Mouse (Mus musculus): ENCODE results near the gene Cd7. TPM values are rescaled to one million over a fixed set of nuclear protein-coding genes. Genes with fewer than 3 reads are reported as not detected.
"Not testable (repeated sequence)": the region's sequence is repeated elsewhere in the genome, so short reads cannot be mapped to it uniquely, and the experiment has no call there.

Cd7 gene
- polyA plus RNA-seq, 1 experiment from 2014 or later, result not detected

DNA sequence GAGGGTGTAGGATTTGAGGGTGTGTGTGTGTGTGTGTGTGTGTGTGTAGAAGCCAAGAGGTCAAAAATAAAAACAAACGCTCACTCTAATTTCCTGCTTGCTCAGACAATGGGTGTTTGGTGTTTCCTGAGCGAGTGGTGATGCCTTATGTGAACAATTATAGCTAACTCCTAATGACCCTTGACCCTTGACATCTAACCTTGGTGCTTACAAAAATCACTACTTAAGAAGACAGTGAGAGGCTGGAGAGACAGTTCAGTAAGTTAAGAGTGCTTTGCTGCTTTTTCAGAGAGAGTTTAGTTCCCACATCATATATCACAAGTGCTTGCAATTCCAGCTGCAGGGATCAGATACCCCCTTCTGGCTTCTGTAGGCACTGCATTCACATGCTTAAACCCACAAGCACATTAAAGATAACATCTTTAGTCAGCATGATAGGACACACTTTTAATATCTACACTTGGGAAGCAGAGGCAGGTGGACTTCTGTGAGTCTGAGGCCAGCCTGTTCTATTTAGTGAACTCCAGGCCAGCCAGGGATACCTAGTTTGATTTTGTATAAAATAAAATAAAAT lies 8.7 kb upstream of the Cd7 start:
- Histone ChIP-seq H3K4me3 (replicated peaks) (no peak overlapping the region), H3K9ac (replicated peaks) (no peak overlapping the region), H3K4me2 (no peak overlapping the region), H3K4me1 (replicated peaks) (no peaks in the 10 kb centered on the region), H3K9me3 (no peaks in the 10 kb centered on the region), H3K36me3 (no peaks in the 10 kb centered on the region), H3K27me3 (no peaks in the 10 kb centered on the region), H3K27ac (no peak overlapping the region)
- WGBS, result 18% methylated on average over 2 of the region's 2 CpGs
- no peak for ATAC-seq (ENCODE audit: insufficient number of reproducible peaks, insufficient read depth, low FRiP score, low TSS enrichment, low read depth)

DNA sequence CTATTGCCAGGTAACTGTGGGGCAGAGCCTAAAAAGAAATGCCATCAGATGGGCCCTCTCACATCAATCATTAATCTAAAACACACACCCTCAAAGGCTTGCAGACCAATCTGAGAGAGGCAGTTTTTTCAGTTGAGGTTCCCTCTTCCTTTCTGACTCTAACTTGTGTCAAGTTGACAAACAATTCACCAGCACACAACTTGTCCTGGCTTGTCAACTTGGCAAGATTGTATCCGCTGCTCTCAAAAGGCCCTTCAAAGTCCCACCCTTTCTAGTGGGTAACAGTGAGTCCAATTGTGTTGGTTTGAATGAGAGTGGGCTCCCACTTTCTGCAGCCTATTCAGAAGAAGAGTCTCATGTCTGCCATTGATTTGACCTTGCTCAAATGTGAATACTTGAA lies 6.1 kb upstream of the Cd7 start:
- Histone ChIP-seq H3K4me3 (replicated peaks) (no peak overlapping the region), H3K4me2 (no peak overlapping the region), H3K4me1 (replicated peaks) (no peaks in the 10 kb centered on the region), H3K27ac (no peak overlapping the region), H3K9me3 (no peaks in the 10 kb centered on the region), H3K27me3 (no peaks in the 10 kb centered on the region), H3K9ac (replicated peaks) (no peak overlapping the region), H3K36me3 (no peaks in the 10 kb centered on the region)
- 82% methylated on average over 1 of the region's 1 CpGs for WGBS
- no peak for ATAC-seq (ENCODE audit: insufficient number of reproducible peaks, insufficient read depth, low FRiP score, low TSS enrichment, low read depth)

DNA sequence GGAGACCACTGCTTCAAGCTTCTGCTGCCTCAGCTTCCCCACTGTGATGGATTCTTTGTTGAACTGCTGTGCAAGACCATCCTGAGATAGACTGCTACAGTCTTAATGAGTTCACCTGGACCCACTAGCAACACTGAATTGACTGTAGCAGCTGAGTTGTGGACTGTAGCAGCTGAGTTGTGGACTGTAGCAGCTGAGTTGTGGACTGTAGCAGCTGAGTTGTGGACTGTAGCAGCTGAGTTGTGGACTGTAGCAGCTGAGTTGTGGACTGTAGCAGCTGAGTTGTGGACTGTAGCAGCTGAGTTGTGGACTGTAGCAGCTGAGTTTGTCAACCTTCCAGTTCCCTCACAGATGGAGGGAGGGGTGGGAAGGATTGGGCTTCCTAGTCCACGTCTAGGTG lies 3.8 kb upstream of the Cd7 start:
- not testable (repeated sequence) for H3K4me2 ChIP-seq; H3K36me3 ChIP-seq; H3K27me3 ChIP-seq; H3K9ac ChIP-seq (replicated peaks); H3K4me3 ChIP-seq (replicated peaks); ATAC-seq (ENCODE audit: insufficient number of reproducible peaks, insufficient read depth, low FRiP score, low TSS enrichment, low read depth); H3K27ac ChIP-seq; H3K9me3 ChIP-seq; H3K4me1 ChIP-seq (replicated peaks)
- 37% methylated on average over 1 of the region's 1 CpGs for WGBS

DNA sequence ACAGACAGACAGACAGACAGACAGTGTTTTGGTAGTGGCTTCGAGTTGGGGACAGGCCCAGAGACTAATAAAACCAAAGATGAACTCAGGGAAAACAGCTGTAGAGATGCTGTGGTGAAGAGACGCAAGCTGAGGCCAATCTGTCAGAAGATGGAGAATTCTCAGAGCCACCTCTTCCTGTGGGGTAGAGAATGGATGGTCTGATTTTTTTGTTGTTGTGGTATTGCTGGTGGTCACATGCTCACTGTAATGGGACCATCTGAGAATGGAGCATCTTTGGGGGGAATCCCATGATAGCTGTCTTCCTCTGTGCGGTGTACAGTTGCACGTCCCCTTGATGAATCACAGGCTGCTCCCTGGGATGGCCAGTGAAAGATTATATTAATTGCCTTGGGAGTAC lies 3.3 kb upstream of the Cd7 start:
- ATAC-seq (ENCODE audit: insufficient number of reproducible peaks, insufficient read depth, low FRiP score, low TSS enrichment, low read depth), result no peak
- Histone ChIP-seq H3K9ac (replicated peaks) (no peak overlapping the region), H3K27me3 (no peaks in the 10 kb centered on the region), H3K4me3 (replicated peaks) (no peak overlapping the region), H3K36me3 (no peaks in the 10 kb centered on the region), H3K9me3 (no peaks in the 10 kb centered on the region), H3K4me2 (no peak overlapping the region), H3K4me1 (replicated peaks) (no peaks in the 10 kb centered on the region), H3K27ac (no peak overlapping the region)
- 78% methylated on average over 4 of the region's 4 CpGs for WGBS

DNA sequence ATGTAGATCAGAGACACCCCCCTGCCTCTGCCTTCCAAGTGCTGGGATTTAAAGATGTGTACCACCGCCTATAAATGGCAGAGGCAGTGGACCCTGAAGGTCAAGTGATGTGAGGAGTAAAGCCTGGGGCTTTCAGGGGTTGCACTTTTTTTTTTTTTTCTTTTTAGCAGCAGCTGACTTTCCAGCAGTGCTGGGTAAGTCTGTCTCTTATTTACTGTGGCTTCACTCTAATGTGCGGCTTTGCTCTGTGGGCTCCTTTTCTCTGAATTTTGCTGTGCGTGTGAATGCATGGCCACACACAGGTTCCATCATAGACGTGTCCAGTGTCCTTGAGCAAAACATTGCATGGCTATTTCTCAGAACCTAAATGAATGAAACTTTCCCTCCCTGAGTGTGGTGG lies 2.4 kb upstream of the Cd7 start:
- H3K27ac ChIP-seq, result no peak overlapping the region
- no peak overlapping the region for H3K9ac ChIP-seq (replicated peaks)
- 72% methylated on average over 4 of the region's 4 CpGs for WGBS
- H3K36me3 ChIP-seq, result no peaks in the 10 kb centered on the region
- no peaks in the 10 kb centered on the region for H3K9me3 ChIP-seq
- H3K4me3 ChIP-seq (replicated peaks), result no peak overlapping the region
- no peak for ATAC-seq (ENCODE audit: insufficient number of reproducible peaks, insufficient read depth, low FRiP score, low TSS enrichment, low read depth)
- H3K4me2 ChIP-seq, result no peak overlapping the region
- H3K4me1 ChIP-seq (replicated peaks), result peaks cover 4% of the 10 kb centered on the region; the same call in 1 of the 2 replicates
- H3K27me3 ChIP-seq, result no peaks in the 10 kb centered on the region; the same call in 1 of the 2 replicates

DNA sequence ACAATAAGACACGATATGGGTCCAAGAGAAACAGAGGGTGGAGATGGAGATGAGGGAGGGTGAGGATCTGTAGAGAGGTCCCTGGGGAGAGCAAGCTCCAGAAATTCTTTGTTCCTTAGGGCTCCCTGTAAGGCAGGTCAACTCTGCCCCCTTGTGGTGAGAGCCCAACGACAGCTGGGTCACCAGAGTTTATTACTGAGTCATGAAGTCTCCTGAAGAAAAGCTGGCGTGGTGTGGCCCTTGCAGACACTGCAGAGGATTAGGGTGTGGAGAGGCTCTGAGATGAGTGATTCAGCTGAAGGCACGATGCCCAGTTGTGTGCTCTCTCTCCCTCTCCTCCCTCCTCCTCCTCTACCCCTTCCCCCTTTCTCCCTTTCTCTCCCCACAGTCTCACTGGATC lies 2.0 kb upstream of the Cd7 start:
- H3K9me3 ChIP-seq, result no peaks in the 10 kb centered on the region
- no peak overlapping the region for H3K27ac ChIP-seq
- no peak overlapping the region for H3K4me3 ChIP-seq (replicated peaks)
- no peak for ATAC-seq (ENCODE audit: insufficient number of reproducible peaks, insufficient read depth, low FRiP score, low TSS enrichment, low read depth)
- 8% methylated on average over 4 of the region's 4 CpGs for WGBS
- no peaks in the 10 kb centered on the region for H3K36me3 ChIP-seq
- H3K9ac ChIP-seq (replicated peaks), result no peak overlapping the region
- peaks cover 4% of the 10 kb centered on the region; the same call in 1 of the 2 replicates for H3K4me1 ChIP-seq (replicated peaks)
- peaks cover 4% of the 10 kb centered on the region; the same call in 1 of the 2 replicates for H3K27me3 ChIP-seq
- no peak overlapping the region for H3K4me2 ChIP-seq

DNA sequence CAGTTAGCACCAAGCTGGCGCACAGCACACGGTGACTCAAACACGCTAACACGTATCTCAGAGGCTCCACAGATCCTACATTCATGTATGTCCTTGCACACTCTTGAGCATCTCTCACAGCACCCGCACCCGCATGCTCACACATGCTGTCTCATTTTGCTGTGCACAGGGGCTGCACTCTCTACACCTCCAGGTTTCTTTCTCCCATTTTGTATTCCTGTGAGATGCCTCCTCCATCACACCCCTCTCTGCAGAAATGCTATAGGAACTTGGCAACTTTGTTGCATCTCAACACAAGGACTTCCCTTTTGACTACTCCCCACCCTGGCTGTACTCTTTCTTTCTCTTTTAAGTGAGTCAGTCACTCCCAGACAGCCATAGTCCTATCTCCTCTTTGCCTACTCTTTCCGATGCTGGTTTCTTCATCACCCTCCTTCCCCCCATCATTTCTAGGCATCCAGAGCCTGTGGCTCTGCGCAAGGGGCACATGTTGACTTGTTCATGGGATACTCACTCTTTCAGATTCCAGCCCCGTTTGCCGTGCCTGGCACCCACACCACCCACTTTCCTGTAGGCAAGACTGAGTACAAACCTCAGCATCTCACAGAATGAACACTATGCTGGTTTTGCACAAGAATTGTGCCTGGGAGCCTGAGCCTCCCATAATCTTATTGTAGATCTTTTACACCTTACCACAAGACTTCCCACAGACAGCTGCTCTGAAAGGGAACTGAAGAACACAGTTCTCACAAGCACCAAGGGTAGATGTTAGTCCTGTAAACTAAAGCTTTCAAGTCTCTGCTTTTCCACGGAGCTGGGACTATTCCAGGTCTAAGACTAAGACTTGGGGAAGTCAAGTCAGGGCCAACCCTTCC lies 615 bp downstream of the Cd7 start:
- H3K27ac ChIP-seq, result no peak overlapping the region
- no peak overlapping the region for H3K4me2 ChIP-seq
- no peak for ATAC-seq (ENCODE audit: insufficient number of reproducible peaks, insufficient read depth, low FRiP score, low TSS enrichment, low read depth)
- WGBS, result 89% methylated on average over 11 of the region's 11 CpGs
- no peak overlapping the region for H3K9ac ChIP-seq (replicated peaks)
- no peaks in the 10 kb centered on the region for H3K9me3 ChIP-seq
- H3K4me1 ChIP-seq (replicated peaks), result peaks cover 4% of the 10 kb centered on the region; the same call in 1 of the 2 replicates
- no peaks in the 10 kb centered on the region for H3K36me3 ChIP-seq
- H3K27me3 ChIP-seq, result peaks cover 4% of the 10 kb centered on the region; the same call in 1 of the 2 replicates
- H3K4me3 ChIP-seq (replicated peaks), result no peak overlapping the region

DNA sequence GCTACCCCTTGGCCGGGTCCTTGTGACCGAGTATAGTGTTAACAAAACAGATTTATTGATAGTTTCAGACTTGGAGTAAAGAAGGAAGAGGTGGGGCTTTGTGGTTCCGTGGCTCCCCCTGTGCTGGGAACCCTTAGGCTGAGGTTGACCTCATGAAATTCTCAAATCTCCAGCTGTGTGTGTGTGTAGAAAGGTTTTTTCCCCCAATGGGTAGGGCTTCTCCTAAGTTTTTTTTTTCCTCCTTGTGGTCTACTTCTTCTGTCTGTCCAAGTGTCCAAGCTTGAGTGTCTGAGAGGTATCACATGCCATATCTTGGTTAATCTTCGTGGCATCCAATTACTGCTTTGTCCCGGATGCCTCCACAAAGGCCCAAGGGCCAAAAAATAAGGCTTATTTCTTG lies 6.1 kb downstream of the Cd7 start:
- Histone ChIP-seq H3K36me3 (no peaks in the 10 kb centered on the region), H3K4me2 (no peak overlapping the region), H3K9ac (replicated peaks) (no peak overlapping the region), H3K27me3 (peaks cover 4% of the 10 kb centered on the region; the same call in 1 of the 2 replicates), H3K4me3 (replicated peaks) (no peak overlapping the region), H3K4me1 (replicated peaks) (peaks cover 4% of the 10 kb centered on the region; the same call in 1 of the 2 replicates), H3K9me3 (no peaks in the 10 kb centered on the region), H3K27ac (no peak overlapping the region)
- 86% methylated on average over 5 of the region's 5 CpGs for WGBS
- ATAC-seq (ENCODE audit: insufficient number of reproducible peaks, insufficient read depth, low FRiP score, low TSS enrichment, low read depth), result no peak

DNA sequence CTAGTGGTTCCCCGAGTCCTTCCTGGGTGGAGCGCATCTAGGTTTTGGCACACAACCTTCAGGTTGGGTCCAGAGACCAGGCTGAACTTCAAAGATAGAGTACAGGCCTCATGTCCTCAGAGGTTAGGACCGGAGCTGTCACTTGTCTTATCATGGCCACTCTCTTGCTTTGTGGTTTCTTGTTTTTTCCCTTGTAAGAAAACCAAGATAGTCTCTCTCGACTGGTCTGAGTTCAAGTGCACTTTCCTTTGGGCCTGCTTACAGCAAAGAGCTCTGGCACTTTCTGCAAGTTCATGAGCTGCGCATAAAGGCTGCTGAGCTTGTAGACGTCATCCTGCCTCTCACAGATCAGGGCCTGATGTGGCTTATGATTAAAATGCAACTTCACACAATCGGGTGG lies 12.0 kb downstream of the Cd7 start:
- WGBS, result 84% methylated on average over 7 of the region's 7 CpGs
- no peaks in the 10 kb centered on the region for H3K4me1 ChIP-seq (replicated peaks)
- no peak overlapping the region for H3K4me3 ChIP-seq (replicated peaks)
- no peak for ATAC-seq (ENCODE audit: insufficient number of reproducible peaks, insufficient read depth, low FRiP score, low TSS enrichment, low read depth)
- no peak overlapping the region for H3K4me2 ChIP-seq
- no peaks in the 10 kb centered on the region for H3K27me3 ChIP-seq
- no peak overlapping the region for H3K27ac ChIP-seq
- H3K9me3 ChIP-seq, result no peaks in the 10 kb centered on the region
- H3K36me3 ChIP-seq, result no peaks in the 10 kb centered on the region
- no peak overlapping the region for H3K9ac ChIP-seq (replicated peaks)

DNA sequence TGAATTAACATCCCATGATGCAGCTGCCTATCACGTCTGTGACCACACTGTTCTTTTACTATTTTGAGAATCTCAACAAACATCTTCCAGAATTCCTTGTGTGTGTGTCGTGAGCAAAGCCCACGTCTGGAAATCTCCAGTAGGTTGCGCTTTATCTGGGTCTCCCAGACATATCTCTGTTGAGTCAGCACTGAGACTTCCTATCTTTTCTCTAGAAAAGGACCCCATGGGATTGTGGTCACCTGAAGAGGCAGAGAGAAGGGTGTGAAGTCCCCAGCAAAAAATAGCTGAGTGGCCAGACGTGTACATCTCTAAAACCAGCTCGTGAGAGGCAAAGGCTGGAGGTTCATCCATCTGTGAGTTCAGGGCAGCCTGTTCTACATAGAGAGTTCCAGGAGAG lies 15.1 kb downstream of the Cd7 start:
- ATAC-seq (ENCODE audit: insufficient number of reproducible peaks, insufficient read depth, low FRiP score, low TSS enrichment, low read depth), result no peak
- Histone ChIP-seq H3K27ac (no peak overlapping the region), H3K4me2 (no peak overlapping the region), H3K27me3 (no peaks in the 10 kb centered on the region), H3K36me3 (no peaks in the 10 kb centered on the region), H3K4me3 (replicated peaks) (no peak overlapping the region), H3K9me3 (no peaks in the 10 kb centered on the region), H3K4me1 (replicated peaks) (no peaks in the 10 kb centered on the region), H3K9ac (replicated peaks) (no peak overlapping the region)
- whole genome bisulfite sequencing, result 73% methylated on average over 6 of the region's 6 CpGs

DNA sequence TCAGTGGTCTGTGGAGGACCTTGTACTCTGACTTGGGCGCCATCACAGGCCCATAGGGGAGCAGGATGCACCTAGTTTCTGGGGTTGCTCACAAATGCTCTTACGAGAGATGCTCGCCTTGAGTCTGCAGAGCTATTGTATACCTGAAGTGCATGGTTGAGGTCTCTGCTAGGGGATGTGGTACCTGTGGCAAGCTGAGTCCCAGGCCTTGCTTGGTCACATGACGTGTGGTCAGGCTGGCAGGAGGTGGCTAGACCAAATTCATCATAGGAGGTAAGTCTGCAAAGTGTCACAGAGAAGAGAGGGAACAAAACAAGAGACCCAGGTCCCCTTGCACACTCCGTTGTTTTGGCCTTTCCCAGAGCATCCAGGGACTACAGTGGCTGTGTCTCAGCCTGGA lies 19.7 kb downstream of the Cd7 start:
- ATAC-seq (ENCODE audit: insufficient number of reproducible peaks, insufficient read depth, low FRiP score, low TSS enrichment, low read depth), result no peak
- Histone ChIP-seq H3K4me3 (replicated peaks) (no peak overlapping the region), H3K9me3 (no peaks in the 10 kb centered on the region), H3K4me1 (replicated peaks) (no peaks in the 10 kb centered on the region), H3K27ac (no peak overlapping the region), H3K36me3 (no peaks in the 10 kb centered on the region), H3K27me3 (no peaks in the 10 kb centered on the region), H3K4me2 (no peak overlapping the region), H3K9ac (replicated peaks) (no peak overlapping the region)
- WGBS, result 86% methylated on average over 5 of the region's 5 CpGs

Data from limb, embryonic 12.5 days (tissue).